Mouse (Mus musculus): ENCODE results near the gene Gadd45gip1.

Gadd45gip1 gene

DNA sequence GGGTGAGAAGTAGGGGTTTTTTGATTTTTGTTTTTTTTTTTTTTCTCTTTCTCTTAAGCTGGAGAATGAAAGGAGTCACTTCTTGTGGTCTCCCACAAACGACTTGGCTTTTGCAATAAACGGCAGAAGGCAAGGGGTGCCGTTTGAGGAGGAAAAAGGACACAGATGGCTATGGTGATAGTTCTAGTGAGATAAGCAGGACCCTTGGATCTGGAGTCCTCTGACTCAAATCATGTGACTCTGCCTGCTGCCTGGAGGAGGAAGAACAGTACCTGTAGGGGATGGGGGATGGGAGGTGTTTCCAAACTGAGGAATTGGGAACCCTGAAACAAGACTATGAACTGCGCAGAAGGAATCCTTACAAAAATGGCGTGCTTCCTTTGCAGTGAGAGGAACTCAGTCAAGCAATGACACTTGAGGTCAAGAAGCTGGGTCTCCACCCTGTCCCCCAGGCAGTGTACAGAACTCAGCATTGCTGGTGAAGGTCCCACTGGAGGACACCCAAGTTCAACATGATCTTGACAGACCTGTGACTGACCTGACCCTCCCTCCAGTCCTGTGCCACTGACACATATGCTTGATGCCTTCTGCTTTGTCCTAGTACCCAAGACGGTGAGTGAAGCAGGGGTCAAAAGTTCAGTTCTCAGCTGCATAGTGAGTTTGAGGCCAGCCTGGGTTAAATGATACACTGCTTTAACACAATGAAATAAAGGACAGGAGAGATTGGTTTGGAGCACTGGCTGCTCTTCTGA lies 16.5 kb downstream of the Gadd45gip1 start:
- DNase-seq (ENCODE audit: low spot score in 2 of 2): no peak

- no peak for DNase-seq (ENCODE audit: low spot score in 2 of 2)
Measured at GRCm38 (mm10) chr8:84856434-84856833, 25.1 kb downstream of the Gadd45gip1 start.

GRCm38 (mm10) chr8:84856864-84857441 lies 25.6 kb downstream of the Gadd45gip1 start, which contains the start of gene Farsa:
Gene Farsa (plus strand): TSS chr8:84856989.
- peak; percentile 87 to 91 for DNase-seq (ENCODE audit: low spot score in 2 of 2)

GRCm38 (mm10) chr8:84871376-84872308 lies 40.3 kb downstream of the Gadd45gip1 start, which contains the start of gene Syce2:
Gene Syce2 (plus strand): TSS chr8:84872111.
- no peak for DNase-seq (ENCODE audit: low spot score in 2 of 2)

DNA sequence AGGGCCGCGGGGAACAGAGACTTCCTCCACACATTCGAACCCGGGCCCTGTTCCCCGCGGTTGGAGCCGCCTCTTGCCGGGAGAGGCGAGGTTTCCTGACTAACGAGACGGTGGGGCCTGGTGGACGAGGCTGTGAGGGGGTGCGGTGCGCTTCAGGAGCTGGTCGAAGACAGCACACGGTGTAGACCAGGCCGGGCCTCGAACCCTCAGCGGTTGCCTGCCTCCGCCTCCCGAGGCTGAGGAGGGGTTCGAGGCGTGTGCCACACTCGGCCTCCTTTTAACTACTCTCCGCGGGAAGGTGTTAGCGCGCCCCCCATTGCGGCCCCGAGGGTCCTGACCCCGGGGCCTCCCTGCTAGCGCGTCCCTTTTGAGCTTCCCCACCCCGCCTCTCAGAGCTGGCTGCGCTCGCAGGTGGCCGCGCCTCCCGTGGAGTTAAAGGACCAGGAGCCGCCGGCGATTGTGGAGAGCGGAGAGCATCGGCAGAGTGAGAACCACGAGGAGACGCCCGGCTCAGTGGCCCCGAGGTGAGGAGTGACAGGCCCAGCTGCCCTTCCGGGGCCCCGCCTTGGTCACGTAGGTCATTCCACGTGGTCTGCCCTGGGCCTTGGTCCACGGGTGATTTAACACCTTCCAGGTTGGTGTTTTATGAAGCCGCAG lies 41.1 kb downstream of the Gadd45gip1 start:
- no peak for DNase-seq (ENCODE audit: low spot score in 2 of 2)

DNA sequence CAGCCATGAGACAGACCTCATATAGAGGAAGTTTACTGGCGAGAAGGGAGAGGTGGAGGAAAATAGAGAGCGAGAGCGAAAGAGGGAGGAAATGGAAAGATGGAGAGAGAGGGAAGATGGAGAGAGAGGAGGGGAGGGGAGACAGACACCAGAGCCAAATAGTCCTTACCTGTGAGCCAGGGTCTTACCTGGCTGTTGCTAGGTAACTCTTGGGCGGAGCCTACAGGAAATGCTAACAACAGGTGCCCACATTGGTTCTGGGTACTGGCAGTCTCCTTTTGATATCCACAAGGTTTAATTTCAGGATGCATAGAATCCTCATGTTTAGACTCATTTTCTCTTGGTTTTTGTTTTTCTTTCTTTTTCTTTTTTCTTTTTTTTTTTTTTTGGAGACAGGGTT lies 41.7 kb downstream of the Gadd45gip1 start:
- no peak for DNase-seq (ENCODE audit: low spot score in 2 of 2)

DNA sequence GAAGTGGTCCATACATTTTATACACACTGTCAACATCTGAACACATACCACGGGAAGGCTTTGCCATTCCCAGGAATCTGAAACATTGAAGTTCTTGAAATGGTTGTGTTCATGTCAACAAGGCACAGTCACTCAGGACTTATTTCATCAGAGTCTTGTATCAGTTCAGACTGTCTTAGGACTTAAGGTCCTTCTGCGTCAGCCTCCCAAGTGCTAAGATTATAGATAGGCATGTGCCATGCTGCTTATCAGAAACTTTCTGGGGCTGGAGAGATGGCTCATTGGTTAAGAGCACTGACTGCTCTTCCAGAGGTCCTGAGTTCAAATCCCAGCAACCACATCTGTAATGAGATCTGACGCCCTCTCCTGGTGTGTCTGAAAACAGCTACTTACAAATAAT lies 43.0 kb downstream of the Gadd45gip1 start:
- DNase-seq (ENCODE audit: low spot score in 2 of 2): no peak

- DNase-seq (ENCODE audit: low spot score in 2 of 2): no peak
Measured at GRCm38 (mm10) chr8:84877297-84878035, 46.1 kb downstream of the Gadd45gip1 start.

DNA sequence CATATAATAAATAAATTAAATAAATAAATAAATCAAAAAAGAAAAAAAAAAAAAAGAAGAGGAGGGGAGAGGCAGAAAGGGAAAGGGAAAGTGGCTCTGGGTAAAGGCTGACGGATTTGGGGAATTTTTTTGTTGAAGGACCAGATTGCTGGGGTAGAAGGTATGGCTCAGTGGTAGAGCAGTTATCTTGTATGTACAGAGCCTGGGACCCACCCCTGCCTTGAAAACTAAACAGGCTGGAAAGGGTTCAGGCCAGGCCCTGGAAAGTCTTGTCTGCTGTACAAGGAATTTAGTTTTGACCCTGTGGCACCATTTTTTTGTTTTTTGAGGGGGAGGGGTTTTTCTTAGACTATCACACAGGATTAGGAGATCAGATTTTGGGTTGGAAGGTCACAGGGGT lies 47.6 kb downstream of the Gadd45gip1 start:
- no peak for DNase-seq (ENCODE audit: low spot score in 2 of 2)

- DNase-seq (ENCODE audit: low spot score in 2 of 2): no peak
Measured at GRCm38 (mm10) chr8:84884728-84885127, 53.4 kb downstream of the Gadd45gip1 start.
